Mouse (Mus musculus) CH12.LX (cell line): ENCODE measurements around the gene Map3k20.

Source experiments
- BHLHE40 ChIP-seq: IDR thresholded peaks from 2 replicates; pipeline ENCODE4 v1.6.1; 2011; ENCODE audit warnings: mild to moderate bottlenecking, low read depth, low read length, improper control_type of control experiment
- CHD2 ChIP-seq: IDR thresholded peaks from 2 replicates; pipeline ENCODE4 v1.6.1; 2011; ENCODE audit warnings: low read length, improper control_type of control experiment
- HCFC1 ChIP-seq: IDR thresholded peaks from 2 replicates; pipeline ENCODE4 v1.6.1; 2012; ENCODE audit warnings: low read depth, mild to moderate bottlenecking, inconsistent platforms, low read length, improper control_type of control experiment
- POLR2A ChIP-seq: IDR thresholded peaks from 2 replicates; pipeline ENCODE4 v1.6.1; 2011; ENCODE audit warnings: low read depth, mild to moderate bottlenecking, improper control_type of control experiment, low read length
- TBP ChIP-seq: conservative IDR thresholded peaks from 2 replicates; pipeline ENCODE4 v1.6.1; 2011; ENCODE audit warnings: low read depth, low read length, improper control_type of control experiment
- ZKSCAN1 ChIP-seq: IDR thresholded peaks from 2 replicates; pipeline ENCODE4 v1.6.1; 2012; ENCODE audit warnings: low read depth, inconsistent platforms, low read length, improper control_type of control experiment, borderline replicate concordance

DNA sequence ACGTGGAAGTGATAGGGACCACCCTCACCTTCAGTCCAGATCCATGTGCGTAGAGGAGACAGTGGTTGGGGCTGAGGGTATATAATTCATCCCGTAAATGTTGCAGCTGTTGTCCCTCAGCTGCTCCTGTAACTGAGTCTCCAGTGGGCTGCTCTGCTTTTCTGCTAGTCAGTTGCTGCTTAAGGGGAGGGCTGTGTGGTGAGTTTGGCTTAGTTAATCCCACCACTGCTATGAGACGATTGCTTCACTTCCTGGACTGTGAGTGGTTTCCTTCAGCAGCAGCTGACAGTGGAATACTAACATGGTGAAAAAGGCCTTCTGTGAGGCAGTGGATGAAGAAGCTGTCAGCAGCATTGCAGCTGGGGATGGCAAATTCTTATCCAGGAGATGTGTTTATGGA lies 33.0 kb downstream of the Map3k20 start:
- no peak for TF ChIP-seq CHD2
- TF ChIP-seq POLR2A = no peak
- no peak for TF ChIP-seq ZKSCAN1
- TF ChIP-seq TBP = no peak
- no peak for TF ChIP-seq BHLHE40
- TF ChIP-seq HCFC1 = no peak
